Mouse (Mus musculus): ENCODE measurements around the gene Nrxn1. TPM values are rescaled to one million over a fixed set of nuclear protein-coding genes. Genes with fewer than 3 reads are reported as not detected.

Nrxn1 gene
- polyA plus RNA-seq, 1 experiment, result not detected

DNA sequence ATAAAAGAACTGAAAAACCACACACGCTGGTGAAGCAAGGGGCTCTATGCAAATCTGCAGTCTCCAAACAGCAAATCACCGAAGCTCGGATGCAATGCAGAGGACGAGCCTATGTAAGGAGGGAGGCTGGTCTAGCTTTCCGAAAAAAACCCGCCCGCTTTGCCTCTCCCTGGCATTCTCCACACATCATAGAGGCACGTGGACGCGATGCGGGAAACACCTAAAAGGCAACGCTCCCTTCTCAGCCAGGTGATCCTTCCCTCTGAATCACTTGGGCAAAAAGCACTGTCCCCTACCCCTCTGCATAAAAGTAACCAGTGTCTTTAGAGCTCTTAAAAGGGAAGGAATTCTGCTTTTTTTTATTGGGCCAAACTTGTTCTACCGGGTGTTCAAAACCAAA lies 637.0 kb downstream of the Nrxn1 start:
- peaks cover 31% of the 10 kb centered on the region for H3K27me3 ChIP-seq (ENCODE audit: control insufficient read depth)
- no peak overlapping the region for H3K4me3 ChIP-seq (replicated peaks)
- H3K9me3 ChIP-seq (ENCODE audit: control insufficient read depth, low read length), result no peaks in the 10 kb centered on the region
- no peaks in the 10 kb centered on the region for H3K4me1 ChIP-seq (ENCODE audit: control insufficient read depth)
- TF ChIP-seq GATA1 (IDR thresholded peaks at IDR 0.05; ENCODE audit: low read length) (no peak), TAL1 (IDR thresholded peaks at IDR 0.05; ENCODE audit: low read length) (no peak)
- no peaks in the 10 kb centered on the region for H3K36me3 ChIP-seq (ENCODE audit: control insufficient read depth)

DNA sequence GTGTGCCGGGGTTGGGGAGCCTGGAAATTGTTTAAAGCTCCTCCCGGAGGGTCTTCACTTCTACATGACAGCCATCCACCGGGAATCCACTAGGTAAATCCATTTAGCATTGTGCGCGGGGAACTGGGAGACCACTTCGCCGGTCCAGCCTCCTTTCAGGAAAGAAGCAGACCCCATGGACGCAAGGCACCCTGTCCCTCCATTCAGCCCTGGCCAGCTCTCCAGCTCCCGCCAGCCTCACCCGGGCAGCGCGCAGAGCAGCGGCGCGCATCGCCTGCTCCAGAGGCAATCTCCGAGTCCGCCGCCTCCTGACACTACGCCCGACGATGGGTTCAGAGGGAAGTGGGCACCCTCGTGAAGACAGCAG lies 637.5 kb downstream of the Nrxn1 start:
- no peaks in the 10 kb centered on the region for H3K9me3 ChIP-seq (ENCODE audit: control insufficient read depth, low read length)
- H3K4me3 ChIP-seq (replicated peaks), result no peak overlapping the region
- no peaks in the 10 kb centered on the region for H3K4me1 ChIP-seq (ENCODE audit: control insufficient read depth)
- no peak for TF ChIP-seq TAL1 (IDR thresholded peaks at IDR 0.05; ENCODE audit: low read length)
- TF ChIP-seq GATA1 (IDR thresholded peaks at IDR 0.05; ENCODE audit: low read length), result no peak
- H3K36me3 ChIP-seq (ENCODE audit: control insufficient read depth), result no peaks in the 10 kb centered on the region
- H3K27me3 ChIP-seq (ENCODE audit: control insufficient read depth), result peaks cover 31% of the 10 kb centered on the region

DNA sequence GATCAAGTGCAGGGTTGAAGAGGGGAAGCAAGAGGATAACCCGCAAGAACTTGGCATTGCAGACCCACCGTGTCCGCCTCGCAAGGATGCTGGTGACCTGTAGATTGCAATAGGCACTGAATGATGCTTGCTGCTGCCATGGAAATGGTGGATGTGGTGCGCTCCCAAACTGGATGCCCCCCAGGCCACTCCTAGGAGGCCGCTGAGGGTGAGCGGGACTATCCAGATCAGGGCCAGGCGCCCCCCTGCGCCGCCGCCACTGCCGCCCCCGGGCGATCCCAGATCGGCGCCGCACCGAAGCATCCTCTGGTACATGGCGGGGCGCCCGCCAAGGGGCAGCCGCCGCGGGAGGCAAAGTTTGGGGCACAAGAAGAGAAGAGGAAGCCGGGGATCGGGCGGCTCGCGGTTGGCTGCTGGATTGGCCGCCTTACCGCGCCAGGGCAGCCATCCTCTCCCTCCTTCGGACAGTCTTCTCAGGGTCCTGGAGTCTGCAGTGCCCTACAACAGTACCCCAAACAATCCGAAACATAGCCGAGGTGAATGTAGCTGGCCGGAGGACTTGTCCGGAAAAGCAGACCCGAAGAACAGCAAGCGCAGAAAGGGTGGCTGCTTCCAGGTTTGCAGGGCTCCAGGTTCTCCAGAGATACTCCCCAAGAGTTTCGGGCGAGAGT lies 638.0 kb downstream of the Nrxn1 start:
- Histone ChIP-seq H3K27me3 (ENCODE audit: control insufficient read depth) (peaks cover 31% of the 10 kb centered on the region), H3K36me3 (ENCODE audit: control insufficient read depth) (no peaks in the 10 kb centered on the region), H3K4me3 (replicated peaks) (no peak overlapping the region), H3K4me1 (ENCODE audit: control insufficient read depth) (no peaks in the 10 kb centered on the region), H3K9me3 (ENCODE audit: control insufficient read depth, low read length) (no peaks in the 10 kb centered on the region)
- no peak for TF ChIP-seq TAL1 (IDR thresholded peaks at IDR 0.05; ENCODE audit: low read length)
- no peak for TF ChIP-seq GATA1 (IDR thresholded peaks at IDR 0.05; ENCODE audit: low read length)

DNA sequence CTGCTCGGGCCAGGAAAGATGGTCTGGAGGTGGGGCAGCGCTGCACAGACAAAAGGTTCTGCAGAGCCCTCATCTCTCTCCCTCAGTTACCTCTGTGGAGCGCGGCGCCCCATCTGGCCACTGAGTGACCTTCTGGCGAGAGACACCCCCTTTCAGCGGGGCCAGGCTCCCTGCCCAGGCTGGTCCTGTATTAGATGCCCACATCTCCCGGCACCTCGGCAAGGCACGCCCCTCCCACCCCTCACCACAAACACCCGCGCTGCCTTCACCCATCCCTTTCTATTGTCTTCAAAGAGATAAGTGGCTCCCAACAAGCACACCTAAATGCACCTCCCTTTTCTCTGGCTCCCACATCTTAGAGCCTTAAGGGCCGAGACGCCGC lies 638.5 kb downstream of the Nrxn1 start:
- H3K36me3 ChIP-seq (ENCODE audit: control insufficient read depth), result no peaks in the 10 kb centered on the region
- no peaks in the 10 kb centered on the region for H3K4me1 ChIP-seq (ENCODE audit: control insufficient read depth)
- TF ChIP-seq TAL1 (IDR thresholded peaks at IDR 0.05; ENCODE audit: low read length) (no peak), GATA1 (IDR thresholded peaks at IDR 0.05; ENCODE audit: low read length) (no peak)
- H3K4me3 ChIP-seq (replicated peaks), result no peak overlapping the region
- no peaks in the 10 kb centered on the region for H3K9me3 ChIP-seq (ENCODE audit: control insufficient read depth, low read length)
- H3K27me3 ChIP-seq (ENCODE audit: control insufficient read depth), result peaks cover 31% of the 10 kb centered on the region

DNA sequence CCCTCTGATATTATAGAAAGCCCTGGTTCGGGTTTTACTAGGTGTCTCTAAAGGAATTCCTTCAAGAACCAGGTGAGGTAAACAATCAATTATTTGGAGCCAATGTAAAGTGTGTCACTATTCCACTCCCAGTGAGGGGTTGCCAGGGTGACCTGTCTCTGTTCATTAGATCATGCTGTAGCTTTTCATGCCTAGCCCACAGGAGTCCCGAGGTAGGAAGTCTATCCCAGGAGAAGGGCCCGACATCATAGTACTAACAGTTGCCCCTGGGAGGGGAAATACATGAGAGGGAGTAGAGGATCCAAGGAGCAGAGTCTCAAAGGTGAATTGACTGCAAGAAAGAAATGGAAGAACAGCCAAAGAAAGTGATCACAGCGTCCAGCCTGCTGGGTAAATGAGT lies 639.6 kb downstream of the Nrxn1 start:
- no peak for TF ChIP-seq GATA1 (IDR thresholded peaks at IDR 0.05; ENCODE audit: low read length)
- TF ChIP-seq TAL1 (IDR thresholded peaks at IDR 0.05; ENCODE audit: low read length), result no peak
- Histone ChIP-seq H3K4me3 (replicated peaks) (no peak overlapping the region), H3K36me3 (ENCODE audit: control insufficient read depth) (no peaks in the 10 kb centered on the region), H3K9me3 (ENCODE audit: control insufficient read depth, low read length) (no peaks in the 10 kb centered on the region), H3K27me3 (ENCODE audit: control insufficient read depth) (peaks cover 31% of the 10 kb centered on the region), H3K4me1 (ENCODE audit: control insufficient read depth) (no peaks in the 10 kb centered on the region)

DNA sequence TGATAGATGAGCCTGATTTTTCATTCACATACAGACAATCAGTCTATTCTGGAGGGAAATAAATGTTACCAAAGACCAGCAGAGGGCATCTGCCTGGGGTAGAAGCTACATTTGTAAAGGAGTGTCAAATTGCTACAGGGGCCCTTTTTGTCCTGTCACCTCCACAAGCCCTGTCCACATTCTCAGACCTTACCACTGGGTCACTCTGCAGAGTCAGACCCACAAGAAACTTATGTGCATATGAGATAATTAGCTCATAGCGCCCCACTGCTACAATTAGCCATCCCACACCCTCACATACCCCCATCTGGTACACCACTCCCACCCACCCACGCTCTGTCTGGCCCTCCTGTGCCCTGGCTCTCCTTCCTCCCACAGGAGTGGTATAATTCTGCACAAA lies 640.1 kb downstream of the Nrxn1 start:
- H3K4me1 ChIP-seq (ENCODE audit: control insufficient read depth), result no peaks in the 10 kb centered on the region
- no peak for TF ChIP-seq GATA1 (IDR thresholded peaks at IDR 0.05; ENCODE audit: low read length)
- TF ChIP-seq TAL1 (IDR thresholded peaks at IDR 0.05; ENCODE audit: low read length), result no peak
- H3K27me3 ChIP-seq (ENCODE audit: control insufficient read depth), result peaks cover 31% of the 10 kb centered on the region
- no peak overlapping the region for H3K4me3 ChIP-seq (replicated peaks)
- H3K36me3 ChIP-seq (ENCODE audit: control insufficient read depth), result no peaks in the 10 kb centered on the region
- no peaks in the 10 kb centered on the region for H3K9me3 ChIP-seq (ENCODE audit: control insufficient read depth, low read length)

DNA sequence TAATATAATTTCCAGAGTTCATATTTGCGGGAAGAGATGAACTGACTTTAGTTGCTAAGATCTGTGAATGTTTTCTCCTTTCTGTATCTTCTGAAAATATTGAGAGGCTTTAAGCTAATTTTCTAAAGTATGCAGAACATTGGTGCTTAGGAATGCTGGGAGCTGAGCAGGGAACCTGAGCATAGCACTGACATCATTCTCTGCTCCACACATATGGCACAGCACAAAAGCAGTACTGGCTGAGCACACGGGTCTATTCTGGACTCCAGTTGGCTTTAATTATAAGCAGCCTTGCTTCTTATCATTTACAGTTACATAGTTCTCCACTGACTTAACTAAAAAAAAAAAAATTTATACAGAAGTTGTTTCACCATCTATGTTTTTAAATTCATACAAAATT lies 641.5 kb downstream of the Nrxn1 start:
- Histone ChIP-seq H3K27me3 (ENCODE audit: control insufficient read depth) (peaks cover 27% of the 10 kb centered on the region), H3K9me3 (ENCODE audit: control insufficient read depth, low read length) (no peaks in the 10 kb centered on the region; the same call in 1 of the 2 replicates), H3K36me3 (ENCODE audit: control insufficient read depth) (no peaks in the 10 kb centered on the region), H3K4me3 (replicated peaks) (no peak overlapping the region), H3K4me1 (ENCODE audit: control insufficient read depth) (no peaks in the 10 kb centered on the region)
- TF ChIP-seq TAL1 (IDR thresholded peaks at IDR 0.05; ENCODE audit: low read length), result no peak
- TF ChIP-seq GATA1 (IDR thresholded peaks at IDR 0.05; ENCODE audit: low read length), result no peak

DNA sequence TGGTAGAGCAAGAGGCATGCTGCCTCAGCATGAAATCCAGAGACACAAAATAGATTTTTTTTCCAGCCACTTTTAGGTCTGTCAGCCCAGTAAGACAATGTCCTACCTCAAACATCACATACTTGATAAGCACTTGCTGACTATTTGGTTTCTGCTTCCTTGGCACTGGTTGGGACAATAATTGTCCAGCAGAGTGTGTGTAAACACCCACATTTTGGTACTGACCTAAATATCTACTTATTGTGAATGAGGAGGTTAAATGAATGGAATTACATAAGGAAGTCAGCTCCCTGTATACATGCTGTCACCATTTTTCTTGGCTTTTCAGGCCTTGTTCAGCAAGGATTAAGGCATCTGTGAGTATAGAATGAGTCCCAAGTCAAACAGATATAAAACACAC lies 649.8 kb downstream of the Nrxn1 start:
- no peak overlapping the region for H3K4me3 ChIP-seq (replicated peaks)

DNA sequence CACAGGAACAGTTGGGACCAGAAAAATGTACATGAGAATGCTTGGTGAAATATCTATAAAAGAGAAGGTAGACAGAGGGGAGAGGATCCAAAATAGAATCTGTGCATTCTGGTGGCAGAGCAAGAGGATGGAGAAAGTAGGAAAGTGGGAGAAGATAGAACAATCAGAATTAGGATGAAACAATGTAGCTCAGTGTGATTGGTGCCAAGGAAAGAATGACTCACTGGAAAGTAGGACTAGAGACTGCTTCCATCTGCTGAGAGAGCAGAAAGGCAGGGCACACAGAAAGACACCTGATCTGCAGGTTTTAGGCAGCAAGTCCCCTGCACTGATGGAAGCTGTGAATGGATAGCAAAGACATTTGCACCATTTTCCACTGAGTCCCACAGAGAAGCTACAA lies 657.0 kb downstream of the Nrxn1 start:
- Histone ChIP-seq H3K36me3 (ENCODE audit: control insufficient read depth) (no peaks in the 10 kb centered on the region), H3K9me3 (ENCODE audit: control insufficient read depth, low read length) (no peaks in the 10 kb centered on the region), H3K27me3 (ENCODE audit: control insufficient read depth) (no peaks in the 10 kb centered on the region), H3K4me1 (ENCODE audit: control insufficient read depth) (no peaks in the 10 kb centered on the region), H3K4me3 (replicated peaks) (no peak overlapping the region)
- TF ChIP-seq TAL1 (IDR thresholded peaks at IDR 0.05; ENCODE audit: low read length) (no peak), GATA1 (IDR thresholded peaks at IDR 0.05; ENCODE audit: low read length) (no peak)

More for the DNA sequence above, 649.8 kb downstream of the Nrxn1 start:
- no peaks in the 10 kb centered on the region for H3K27me3 ChIP-seq (ENCODE audit: control insufficient read depth)
- no peaks in the 10 kb centered on the region for H3K36me3 ChIP-seq (ENCODE audit: control insufficient read depth)
- H3K4me1 ChIP-seq (ENCODE audit: control insufficient read depth), result no peaks in the 10 kb centered on the region
- no peaks in the 10 kb centered on the region; the same call in 1 of the 2 replicates for H3K9me3 ChIP-seq (ENCODE audit: control insufficient read depth, low read length)
- TF ChIP-seq GATA1 (IDR thresholded peaks at IDR 0.05; ENCODE audit: low read length) (no peak), TAL1 (IDR thresholded peaks at IDR 0.05; ENCODE audit: low read length) (no peak)

DNA sequence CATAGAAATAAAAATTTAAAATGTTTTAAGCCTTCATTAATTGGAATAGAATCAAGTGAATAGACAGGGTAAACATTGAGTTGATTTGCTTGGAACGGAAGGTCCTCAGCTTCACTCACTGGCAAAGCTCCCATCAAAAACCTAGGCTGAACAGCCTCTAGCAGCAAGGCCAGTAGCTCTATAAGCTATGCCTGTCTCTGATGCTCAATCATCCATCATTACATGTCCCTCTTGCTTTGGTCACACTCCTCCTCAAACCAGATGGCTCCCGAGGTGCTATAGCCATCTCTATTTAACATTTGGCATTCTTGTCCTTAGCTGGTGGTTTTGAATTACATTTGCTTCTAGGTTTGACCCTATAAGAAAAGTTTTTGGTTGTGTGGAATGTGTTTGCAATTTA lies 657.5 kb downstream of the Nrxn1 start:
- Histone ChIP-seq H3K4me1 (ENCODE audit: control insufficient read depth) (no peaks in the 10 kb centered on the region), H3K4me3 (replicated peaks) (no peak overlapping the region), H3K9me3 (ENCODE audit: control insufficient read depth, low read length) (no peaks in the 10 kb centered on the region), H3K27me3 (ENCODE audit: control insufficient read depth) (no peaks in the 10 kb centered on the region), H3K36me3 (ENCODE audit: control insufficient read depth) (no peaks in the 10 kb centered on the region)
- TF ChIP-seq TAL1 (IDR thresholded peaks at IDR 0.05; ENCODE audit: low read length), result no peak
- no peak for TF ChIP-seq GATA1 (IDR thresholded peaks at IDR 0.05; ENCODE audit: low read length)

Data from erythroblast, embryonic 14.5 days (primary cell).